Mouse (Mus musculus) CD4-positive, CD25-positive, alpha-beta regulatory T cell, adult 2 months (primary cell): ENCODE data around the gene Slc35e3.
A peak's percentile ranks its signal among the peaks of the same experiment; 100 is the strongest.
"Not testable (repeated sequence)": the region's sequence is repeated elsewhere in the genome, so short reads cannot be mapped to it uniquely, and the experiment has no call there.

Experiments
- DNase-seq: peaks from one replicate; pipeline ENCODE4 v3.0.0-alpha.2; 2012; ENCODE audit warnings: low read depth, low spot score

Slc35e3 gene

DNA sequence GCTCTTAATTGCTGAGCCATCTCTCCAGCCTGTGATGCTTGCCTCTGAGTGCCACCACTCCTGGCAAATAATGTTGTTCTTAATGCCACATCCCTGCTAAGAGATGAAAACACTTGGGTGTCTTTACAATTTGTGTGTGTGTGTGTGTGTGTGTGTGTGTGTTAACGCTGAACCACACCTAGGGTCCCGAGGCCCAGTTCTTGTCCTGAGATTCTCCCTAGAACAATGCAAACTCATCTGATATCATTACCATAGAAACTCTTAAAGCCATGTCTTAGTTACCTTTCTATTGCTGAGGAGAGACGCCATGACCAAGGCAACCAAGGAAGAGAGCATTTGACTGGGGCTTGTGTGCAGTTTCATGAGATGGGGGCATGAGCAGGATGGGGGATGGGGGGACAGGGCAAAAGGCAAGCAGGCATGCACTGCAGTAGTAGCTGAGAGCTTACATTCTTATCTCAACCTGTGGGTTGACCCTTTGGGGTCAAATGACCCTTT is 32.1 kb downstream of the Slc35e3 start:
- DNase-seq, result no peak

DNA sequence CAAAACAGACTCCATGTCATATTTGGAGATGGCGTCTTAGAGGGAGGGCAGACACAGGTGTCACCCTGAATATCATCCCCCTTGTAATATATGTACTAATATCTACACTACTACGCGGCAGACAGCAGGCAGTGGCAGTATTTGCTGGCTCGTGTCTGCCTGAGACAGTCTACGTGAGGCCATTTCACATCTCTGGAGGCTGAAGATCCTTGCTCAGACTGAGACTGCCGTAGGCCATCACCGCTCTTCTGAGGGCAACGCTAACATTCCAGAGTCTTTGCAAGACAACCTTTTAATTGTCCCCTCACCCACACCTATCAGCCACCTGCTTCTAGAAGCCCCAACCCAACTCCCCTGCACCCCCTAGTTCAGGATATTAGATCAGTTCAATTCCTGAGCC is 32.7 kb downstream of the Slc35e3 start:
- DNase-seq, result no peak

DNA sequence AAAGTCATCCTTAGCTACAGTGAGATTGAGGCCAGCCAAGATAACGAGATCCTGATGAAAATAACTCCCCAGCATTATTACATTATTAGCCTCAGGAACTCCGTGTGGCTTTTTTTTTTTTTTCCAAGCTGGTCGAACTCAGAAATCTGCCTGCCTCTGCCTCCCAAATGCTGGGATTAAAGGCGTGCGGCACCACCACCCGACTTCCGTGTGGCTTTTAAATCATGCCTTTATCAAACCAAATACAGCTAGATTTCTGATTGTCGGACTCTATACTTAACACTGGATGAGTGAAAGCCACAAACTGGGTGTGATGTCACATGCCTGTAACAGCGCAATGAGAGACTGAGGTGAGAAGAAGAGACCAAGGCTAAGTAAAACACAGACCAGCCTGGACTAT is 33.3 kb downstream of the Slc35e3 start:
- DNase-seq, result no peak

DNA sequence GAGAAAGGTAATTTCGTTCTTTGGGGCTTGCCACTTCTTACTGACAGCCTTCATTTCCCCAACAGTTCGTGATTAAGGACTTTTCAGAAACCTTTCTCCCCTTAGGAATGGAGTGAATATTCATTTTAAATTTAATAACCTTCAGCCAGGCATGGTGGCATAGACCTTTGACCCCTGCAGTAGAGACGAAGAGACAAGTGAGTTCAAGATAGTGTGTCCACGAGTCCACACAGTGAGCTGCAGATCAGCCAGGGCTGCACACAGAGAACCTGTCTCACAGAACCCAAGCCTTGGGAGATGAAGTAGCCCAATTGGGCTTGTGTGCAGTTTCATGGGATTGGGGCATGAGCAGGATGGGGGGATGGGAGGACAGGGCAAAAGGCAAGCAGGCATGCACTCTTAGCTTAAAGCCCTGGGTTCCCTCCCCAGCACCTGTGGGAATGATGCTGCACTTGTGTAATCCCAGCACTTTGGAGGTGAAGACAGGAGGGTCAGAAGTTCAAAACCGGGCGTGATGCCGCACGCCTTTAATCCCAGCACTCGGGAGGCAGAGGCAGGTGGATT is 33.9 kb downstream of the Slc35e3 start:
- no peak for DNase-seq

DNA sequence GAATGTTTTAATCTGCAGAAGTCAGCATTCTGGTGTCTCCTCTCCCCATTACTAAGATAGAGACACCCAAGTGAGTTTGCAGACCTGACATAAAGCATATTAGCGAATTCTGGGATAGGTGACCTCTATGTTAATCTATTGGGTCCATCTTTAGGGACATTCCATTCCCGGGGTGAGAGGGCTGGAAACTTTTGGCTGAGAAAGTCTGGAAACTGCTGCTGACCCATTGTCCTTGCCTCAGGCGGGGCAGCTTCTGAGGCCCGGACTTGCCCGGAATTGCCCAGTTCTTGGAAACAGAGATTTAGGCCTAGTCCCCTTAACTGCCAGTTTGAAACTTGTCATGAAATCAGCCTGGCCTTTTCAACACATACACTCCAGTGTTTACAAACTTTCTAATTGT is 34.8 kb downstream of the Slc35e3 start:
- DNase-seq, result no peak

DNA sequence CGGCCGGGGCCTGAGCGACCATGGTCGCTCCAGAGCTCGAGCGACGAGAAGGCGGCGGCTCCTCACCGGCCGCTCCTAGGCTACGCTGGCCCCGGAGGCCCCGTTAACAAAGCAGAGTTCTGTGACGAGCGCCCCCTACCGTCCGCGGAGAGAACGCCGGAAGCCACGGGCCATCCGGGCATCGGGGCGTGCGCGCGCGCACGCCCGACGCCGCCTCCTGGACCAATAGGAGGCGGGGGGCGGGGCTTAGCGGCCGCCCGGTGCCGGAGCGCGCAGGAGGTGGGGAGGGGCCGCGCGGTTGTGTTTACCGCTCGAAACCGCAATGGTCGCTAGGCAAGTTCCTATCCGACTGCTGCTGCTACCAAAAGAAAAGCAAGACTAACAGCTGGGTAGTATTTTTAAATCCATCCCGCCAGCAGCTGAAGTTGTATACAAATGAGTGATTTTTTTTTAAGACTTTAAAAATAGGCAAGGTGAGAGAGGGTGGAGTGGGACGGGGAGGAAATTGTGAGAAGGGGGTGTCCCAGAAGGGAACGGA is 35.5 kb downstream of the Slc35e3 start, which contains the start of gene Mdm2:
TSS of gene Mdm2 (minus strand) at position 155 of the 538 bp plus-strand sequence.
- DNase-seq, result peak; percentile 97

DNA sequence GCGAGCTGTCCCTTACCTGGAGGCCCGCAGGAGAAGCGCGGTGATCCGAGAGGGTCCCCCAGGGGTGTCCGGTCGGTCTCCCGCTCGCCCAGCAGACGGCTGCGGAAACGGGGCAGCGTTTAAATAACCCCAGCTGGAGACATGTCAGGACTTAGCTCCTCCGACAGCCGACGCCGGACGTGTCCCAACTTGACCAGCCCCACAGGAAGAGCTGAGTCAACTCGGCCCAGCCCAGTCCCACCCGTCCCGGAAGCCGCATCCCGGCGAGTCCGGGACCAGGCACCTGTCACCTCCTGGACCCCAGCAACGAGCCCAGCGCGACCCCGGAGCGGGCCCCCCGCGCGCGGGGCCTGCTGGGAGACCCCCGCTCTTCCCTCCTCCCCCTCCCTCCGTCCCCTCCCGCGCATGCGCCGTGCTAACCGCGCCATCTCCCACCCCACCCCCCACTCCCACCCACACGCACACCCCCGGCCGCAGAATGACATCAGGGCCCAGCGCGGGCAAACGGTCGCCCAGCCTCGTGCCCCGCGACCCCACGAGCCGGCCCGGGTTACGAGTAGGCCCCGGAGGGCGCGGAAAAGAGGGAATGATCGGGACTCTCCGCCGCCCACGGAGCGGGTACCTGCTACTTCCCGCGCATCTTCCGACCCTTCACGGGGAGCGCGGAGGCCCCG is 36.1 kb downstream of the Slc35e3 start:
- DNase-seq, result peak; percentile 82

DNA sequence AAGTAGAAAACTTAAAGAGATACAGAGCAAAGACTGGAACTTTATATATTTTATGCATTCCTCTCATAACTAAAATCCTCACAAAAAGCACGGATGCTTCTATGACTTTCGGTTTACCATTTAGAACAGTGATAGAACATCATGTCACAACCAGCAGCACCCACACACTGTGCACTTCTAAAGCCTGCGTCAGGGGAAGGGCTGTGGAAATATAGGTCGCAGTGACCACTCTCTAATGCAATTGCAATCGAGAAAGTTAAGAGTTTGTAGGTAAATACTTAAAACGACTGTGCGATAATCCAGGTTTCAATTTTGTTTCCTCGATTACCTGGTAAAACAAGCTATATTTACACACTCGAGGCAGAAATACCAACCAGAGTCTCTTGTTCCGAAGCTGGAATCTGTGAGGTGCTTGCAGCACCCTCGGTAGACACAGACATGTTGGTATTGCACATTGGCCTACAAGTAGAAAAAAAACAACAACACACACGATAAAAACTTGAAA is 36.8 kb downstream of the Slc35e3 start:
- peak; percentile 41 for DNase-seq

DNA sequence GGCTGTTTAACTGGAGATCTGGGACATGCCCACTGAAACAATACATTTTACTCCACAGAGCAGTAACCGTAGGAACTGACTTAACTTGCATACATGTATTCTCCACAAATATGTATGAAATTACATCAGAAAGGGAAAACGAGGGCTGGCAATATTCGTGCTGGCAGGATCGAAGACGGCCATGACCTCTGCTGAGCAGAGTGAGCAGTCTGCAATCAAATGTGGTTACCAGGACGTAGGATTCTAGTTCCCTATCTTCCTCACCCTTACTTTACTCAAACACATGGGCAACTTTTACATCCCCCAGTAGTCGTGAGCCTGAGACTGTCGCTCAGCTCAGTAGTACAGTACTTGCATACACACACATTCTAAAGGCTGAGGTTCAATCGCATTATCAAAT is 37.3 kb downstream of the Slc35e3 start:
- no peak for DNase-seq

DNA sequence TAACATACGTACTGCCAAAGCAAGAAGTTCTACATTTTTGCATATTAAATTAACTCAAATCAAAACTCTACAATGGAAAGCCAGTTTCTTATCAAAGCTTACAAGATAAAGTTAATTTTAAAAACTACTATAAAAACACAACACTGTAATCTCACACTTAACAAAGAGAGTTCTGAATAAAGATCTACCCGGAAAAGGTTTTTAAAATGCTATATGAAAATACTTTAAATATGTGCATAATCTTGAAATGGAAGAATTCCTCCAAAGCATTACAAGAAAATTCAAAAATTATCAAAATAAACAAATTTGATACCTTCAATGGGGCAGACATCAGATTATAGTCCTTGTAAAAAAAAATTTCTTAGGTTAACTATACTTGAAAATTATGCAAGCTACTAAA is 37.8 kb downstream of the Slc35e3 start:
- no peak for DNase-seq

DNA sequence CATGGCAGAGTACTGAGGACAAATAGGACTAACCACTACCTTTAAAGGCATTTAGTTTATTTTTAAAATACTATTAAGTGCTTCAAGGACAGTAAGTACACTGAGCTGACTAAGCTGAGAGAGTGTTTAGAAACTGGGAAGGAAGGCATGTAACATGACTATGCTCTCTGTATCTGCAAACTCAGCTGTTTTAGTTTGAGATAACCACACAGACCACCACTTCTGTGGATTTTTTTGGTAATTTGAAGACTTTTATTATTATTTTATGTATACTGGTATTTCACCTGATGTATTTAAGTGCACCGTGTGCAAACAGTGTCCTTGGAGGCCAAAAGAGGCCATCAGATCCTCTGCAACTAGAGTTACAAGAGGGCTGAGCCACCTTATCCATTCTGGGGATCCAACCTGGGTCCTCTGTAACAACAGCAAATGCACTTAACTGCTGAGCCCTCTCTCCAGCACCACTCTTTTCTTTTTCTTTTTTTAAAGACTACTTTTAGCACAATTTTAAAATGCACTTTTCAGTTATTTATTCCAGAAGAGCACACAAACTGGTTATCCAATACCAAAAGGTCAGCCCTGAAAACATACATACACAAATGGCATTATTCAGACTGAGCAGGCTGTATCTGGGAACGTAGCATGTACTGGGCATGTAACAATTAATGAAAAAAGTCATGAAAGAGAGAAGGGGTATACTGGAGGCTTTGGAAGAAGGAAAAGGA is 38.9 kb downstream of the Slc35e3 start:
- DNase-seq, result no peak

DNA sequence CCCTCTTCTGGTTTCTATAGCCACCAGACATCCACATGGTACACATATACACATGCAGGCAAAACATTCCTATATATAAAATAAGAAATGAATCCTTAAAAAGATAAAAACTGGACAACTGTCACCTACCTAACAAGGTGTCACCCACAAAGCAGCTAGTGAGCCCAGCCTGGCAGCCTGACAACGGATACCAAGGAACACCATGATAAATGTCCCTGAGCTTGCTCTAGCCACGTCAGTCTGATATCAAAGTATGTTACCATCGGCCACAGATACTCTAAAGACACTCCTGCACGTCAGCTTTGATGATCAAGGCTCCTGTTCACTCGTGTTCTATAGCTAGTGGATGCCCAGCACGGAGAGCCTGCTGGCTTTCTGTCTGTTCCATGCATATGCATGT is 39.7 kb downstream of the Slc35e3 start:
- DNase-seq, result no peak

DNA sequence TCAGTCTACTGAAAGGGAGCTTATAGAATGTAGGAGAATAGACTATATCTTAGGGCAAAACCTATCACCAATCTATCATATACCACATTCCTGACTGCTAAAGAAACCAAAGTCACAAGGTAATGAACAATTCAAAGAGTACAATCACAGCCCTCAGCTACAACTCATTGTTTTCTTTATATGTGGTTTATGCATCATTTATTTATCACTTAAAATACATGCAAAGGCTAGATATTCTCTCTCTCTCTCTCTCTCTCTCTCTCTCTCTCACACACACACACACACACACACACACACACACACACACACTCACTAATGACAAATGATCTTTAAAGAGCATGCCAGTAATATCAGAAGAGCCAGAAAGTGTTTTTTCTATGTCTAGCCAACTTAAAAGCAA is 40.4 kb downstream of the Slc35e3 start:
- no peak for DNase-seq

DNA sequence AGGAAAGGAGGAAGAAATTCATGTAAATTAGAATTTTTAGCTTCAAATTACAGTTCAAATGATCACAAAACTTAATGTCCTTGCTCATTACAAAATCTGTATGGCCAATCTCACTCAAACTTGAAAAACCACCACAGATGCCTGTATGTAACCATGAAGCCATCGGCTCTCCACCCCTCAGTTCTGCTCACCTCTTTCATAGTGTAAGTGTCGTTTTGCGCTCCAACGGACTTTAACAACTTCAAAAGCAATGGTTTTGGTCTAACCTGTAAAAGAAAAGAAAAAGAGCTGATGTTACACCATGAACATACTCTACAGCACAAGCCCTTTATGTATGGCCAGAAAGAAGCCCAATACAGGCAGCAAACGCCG is 41.2 kb downstream of the Slc35e3 start:
- DNase-seq, result no peak

DNA sequence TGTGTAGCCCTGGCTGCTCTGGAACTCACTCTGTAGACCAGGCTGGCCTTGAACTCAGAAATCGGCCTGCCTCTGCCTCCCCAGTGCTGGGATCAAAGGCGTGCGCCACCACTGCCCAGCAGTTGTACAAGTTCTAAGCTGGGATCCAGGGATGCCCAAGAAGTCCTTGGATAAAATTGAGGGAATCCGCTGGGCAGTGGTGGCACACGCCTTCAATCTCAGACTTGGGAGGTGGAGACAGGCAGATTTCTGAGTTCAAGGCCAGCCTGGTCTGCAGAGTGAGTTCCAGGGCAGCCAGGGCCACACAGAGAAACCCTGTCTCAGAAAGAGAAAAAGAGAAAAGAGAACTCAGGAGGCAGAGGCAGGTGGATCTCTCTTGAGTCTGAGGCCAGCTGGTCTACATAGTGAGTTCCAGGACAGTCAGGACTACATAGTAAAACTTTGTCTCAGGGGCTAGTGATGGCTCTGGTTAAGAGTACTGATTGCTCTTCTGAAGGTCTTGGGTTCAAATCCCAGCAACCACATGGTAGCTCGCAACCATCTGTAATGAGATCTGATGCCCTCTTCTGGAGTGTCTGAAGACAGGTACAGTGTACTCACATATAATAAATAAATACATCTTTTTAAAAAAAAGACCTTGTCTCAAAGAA is 41.7 kb downstream of the Slc35e3 start:
- DNase-seq, result not testable (repeated sequence)

DNA sequence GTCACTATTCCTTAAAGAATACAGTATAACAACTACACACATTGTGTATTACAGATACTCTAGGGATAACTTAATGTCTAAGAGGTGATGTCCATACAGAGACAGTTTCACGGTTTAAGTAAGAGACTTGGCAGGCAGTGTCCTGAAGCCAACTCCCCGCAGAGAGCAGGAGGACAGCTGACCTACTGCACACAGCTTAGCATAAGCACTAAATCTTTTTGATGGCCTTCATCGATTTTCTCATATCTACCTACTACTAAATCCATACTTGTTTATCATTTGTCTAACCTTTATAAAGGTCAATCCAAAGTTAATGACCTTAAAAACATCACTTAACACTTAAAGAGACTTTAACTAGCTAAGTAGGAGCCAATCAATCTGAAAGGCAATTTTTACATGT is 42.7 kb downstream of the Slc35e3 start:
- no peak for DNase-seq

DNA sequence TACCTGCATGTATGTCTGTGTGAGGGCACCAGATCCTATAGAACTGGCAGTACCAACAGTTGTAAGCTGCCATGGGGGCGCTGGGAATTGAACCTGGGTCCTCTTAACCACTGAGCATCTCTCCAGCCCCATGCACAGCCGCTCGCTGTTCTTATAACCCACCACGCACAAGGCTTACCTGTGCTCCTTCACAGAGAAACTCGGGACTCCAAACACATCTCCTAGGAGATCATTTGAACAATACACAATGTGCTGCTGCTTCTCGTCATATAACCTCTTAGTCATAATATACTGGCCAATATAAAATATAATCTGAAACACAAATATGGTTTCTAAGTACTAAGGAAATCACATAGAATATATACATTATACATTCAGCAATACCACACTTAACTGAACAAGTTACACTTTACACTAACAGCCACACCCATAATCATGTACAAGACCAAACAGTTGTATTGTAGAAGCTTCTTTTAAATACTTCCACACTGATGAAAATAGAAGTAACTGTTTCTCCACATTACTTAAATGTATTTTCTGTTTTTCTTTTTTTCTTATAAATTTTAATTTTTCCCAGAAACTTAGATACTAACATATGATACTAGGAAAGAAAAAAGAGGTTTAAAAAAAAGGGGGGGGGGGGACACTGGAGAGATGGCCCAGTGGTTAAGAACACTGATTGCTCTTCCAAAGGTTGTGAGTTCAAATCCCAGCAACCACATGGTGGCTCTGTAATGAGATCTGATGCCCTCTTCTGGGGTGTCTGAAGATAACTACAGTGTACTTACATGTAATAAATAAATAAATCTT is 43.9 kb downstream of the Slc35e3 start:
- no peak for DNase-seq

DNA sequence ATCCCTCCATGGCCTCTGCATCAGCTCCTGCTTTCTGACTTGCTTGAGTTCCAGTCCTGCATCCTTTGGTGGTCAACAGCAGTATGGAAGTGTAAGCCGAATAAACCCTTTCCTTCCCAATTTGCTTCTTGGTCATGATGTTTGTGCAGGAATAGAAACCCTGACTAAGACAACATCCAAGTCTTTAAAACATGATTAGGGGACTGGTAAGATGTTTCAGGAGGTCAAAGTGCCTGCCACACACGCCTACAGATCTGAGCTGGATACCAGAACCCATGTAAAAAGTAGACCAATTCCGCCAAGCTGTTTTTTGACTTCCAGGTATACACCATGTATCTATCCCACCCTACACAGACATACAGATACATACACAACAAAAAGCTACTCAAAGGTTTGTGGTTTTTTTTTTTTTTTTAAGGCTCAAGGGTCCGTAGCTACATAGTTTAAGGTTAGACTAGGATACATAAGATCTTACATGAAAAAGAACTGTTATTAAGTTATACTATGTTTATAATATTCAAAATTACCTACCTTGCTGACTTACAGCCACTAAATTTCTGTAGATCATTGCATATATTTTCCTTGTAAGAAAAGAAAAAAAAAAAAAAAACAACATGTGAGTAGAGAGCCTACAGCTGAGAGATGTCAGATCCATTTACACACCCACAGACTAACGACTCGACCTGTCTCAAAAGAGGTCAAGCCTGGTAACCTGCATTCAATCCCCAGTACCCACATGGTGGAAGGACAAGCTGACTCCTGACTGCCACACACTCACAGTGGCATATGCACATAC is 44.9 kb downstream of the Slc35e3 start:
- no peak for DNase-seq

DNA sequence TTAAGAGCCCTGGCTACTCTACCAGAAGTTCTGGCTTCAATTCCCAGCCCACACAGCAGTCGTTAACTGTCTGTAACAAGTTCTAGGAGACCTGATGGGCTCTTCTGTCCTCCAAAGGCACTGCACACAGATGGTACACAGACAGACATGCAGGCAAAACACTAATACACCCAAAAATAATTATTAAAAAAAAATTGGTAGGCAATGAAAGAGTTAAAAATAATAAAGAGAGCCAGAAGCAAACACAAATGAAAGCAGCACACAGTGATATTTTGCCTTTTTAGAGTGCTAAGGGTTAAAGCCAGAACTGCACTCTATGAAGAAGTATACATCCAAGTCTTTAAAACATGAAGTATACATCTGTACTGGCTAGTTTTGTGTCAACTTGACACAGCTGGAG is 45.7 kb downstream of the Slc35e3 start:
- no peak for DNase-seq

DNA sequence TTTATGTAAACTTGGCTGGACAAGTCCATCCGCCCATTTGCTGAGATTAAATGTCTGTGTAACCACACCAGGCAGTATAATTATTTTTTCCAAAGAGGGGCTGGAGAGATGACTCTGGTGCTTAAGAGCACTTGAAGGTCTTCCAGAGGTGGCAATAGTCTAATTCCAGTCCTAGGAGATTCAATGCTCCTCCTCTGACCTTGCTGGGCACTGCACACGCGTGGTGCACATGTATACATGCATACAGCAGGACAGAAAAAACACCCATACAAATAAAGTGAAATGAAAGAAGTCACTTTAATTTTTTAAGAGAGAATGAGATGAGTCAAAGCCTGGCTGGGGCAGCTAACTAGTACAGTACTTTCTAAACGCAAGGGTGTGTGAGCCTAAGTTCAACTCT is 46.3 kb downstream of the Slc35e3 start:
- no peak for DNase-seq
